Mouse (Mus musculus) spleen, postnatal 4 days (tissue): ENCODE measurements around the gene Garnl3.
A peak's percentile ranks its signal among the peaks of the same experiment; 100 is the strongest.

ENCODE experiments used
- DNase-seq, 2 experiments: peaks; one replicate each; pipeline ENCODE4 v3.0.0; 2022; ENCODE audit warnings: low spot score in 2 of 2

The Garnl3 gene

GRCm38 (mm10) chr2:33131500-33132092 is at the start of gene Garnl3:
Garnl3 (minus strand) TSS chr2:33131654.
- peak; percentile 58 to 74 for DNase-seq

DNA sequence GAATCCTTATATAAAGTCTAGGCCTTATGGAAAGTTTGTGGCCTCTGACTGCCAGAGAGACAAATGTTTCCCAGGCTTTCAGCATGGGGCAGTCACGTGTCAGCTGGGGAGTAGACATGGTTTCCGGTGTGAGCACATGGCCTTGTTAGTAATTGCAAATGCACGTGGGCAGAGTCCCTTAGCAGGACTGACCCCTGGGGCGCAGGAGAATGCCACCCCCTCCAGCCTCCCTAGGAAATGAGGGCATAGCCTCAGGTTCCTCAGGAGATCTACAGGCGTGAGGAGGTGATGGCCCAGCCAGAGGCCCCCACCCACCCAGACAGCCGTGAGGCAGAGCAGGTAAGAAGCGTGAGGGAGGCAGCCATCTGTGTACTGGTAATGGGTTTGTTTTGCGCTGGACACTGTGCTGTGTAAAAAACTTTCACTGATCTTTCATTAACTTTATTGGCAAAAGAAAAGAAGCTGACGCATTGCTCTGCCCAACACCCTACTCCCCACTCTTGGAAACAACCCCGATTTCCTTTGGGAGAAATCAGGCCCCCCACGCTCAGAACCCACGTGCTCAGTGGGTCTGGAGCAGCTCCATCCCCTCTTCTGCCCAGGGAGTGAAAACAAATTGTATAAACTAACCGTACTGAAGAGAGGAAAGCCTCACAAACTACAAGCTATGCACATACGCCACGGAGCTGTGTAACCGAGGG is 48.6 kb upstream of the Garnl3 start:
- no peak for DNase-seq

GRCm38 (mm10) chr2:33179171-33179929 is 47.9 kb upstream of the Garnl3 start:
- no peak for DNase-seq

DNA sequence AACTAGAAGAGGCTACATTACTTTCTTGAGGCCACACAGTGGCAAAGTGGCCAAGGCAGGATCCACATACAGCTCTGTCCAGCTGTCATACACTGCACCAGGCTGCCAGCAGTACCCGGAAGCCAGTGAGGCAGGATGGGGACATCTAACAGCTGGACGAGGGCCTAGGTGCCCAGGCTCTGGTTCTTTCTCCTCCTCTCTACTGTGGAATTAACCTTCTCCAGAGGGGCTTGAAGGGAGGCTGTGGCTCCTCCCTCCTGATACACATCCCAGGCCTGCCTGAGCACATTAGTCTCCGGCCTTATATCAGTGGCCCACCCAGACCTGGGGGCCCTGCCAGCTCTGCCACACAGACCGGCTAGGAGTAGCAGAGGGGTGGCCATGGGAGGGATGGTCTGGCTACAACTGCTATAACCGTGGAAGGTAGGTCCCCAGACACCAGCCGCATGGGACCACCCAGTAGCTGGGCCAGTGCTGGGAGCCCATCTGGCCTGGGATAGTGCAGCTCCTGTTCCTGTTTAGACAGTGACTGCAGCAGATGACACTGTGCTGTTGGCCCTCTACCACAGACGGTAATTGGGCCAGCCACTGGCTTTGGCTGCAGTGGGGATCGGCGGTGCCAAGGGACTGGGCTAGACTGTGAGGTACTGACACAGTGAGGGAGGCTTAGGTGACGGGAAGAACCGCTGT is 46.9 kb upstream of the Garnl3 start:
- DNase-seq: no peak

- no peak for DNase-seq
These were observed 46.2 kb upstream of the Garnl3 start for GRCm38 (mm10) chr2:33177443-33178242.

GRCm38 (mm10) chr2:33176921-33177320 is 45.5 kb upstream of the Garnl3 start:
- DNase-seq: no peak

GRCm38 (mm10) chr2:33176516-33176915 is 45.1 kb upstream of the Garnl3 start:
- no peak for DNase-seq

- DNase-seq: no peak
These were observed 42.2 kb upstream of the Garnl3 start for GRCm38 (mm10) chr2:33173686-33174085.

GRCm38 (mm10) chr2:33173126-33173525 is 41.7 kb upstream of the Garnl3 start:
- no peak for DNase-seq

DNA sequence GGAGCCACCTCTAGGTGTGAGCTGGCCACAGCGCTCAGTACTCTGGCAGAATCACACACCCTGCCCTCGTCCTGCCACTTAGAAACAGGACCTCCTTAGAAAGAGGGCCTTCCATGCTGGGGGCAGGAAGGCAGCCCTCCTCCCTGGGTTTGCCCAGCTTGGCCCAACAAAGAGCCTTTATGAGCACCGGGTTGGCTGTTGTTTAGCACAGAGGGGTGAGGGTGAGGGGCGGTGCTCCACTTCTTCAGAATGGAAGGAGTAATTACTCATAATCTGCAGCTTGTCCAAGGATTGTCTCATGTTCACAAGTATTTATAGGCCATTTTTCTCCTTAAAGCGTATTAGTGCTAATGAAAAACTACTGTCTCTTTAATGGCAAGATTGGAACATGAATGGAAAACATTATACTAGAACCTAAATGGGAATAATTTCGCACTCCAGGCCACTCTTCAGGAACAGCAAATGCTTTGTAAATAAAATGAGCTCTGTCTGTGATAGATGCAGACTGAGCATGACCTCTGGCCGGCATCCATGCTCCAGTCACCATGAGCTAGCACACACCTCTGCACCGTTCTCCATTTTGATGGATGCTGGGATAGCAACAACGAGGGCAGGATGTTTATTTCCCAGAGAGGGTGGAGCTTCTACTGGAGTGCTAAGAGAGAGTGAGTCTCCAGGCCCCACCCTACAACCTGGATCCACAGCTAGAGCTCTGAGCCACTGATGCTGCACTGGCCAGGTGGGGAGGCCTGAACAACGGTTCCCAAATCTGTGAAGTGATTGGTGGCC is 39.5 kb upstream of the Garnl3 start:
- no peak for DNase-seq

DNA sequence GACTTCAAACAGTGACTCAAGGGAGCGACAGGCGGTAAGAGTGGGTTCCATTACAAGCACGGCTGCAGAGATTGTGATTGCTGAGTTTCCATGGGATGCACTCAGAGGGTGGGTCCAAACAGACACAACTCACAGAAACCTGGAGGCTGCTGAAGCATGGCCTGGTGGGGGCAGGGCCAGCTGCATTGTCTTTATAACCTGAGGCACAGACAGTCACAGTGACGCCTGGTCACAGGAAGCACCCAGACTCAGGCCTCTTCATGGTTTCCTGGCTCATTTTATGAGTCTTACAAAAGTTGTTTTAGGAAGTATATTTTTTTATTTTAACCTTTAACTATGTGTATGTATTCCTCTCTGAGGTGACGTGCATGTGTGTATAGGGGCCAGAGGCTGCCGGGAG is 38.0 kb upstream of the Garnl3 start:
- no peak for DNase-seq

DNA sequence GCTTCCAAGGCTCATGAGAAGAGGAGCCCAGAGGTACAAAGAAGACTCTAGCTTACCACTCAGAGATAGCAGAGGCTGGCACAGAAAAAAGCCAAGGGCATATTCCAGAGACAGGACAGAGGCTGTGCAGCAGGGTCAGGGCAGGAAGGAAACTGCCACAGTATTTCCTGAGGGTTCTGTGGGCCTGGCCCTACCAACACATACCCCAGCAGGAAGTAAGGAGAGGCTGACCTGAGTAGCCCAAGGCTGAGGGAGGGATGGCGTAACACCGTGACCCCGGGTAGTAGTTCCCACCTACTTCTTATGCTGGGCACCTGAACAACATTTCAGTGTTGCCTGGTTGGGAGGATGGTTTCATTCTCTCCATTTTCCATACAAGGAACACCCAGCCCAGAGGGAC is 35.6 kb upstream of the Garnl3 start:
- DNase-seq: no peak

GRCm38 (mm10) chr2:33165710-33166374 is 34.4 kb upstream of the Garnl3 start:
- DNase-seq: no peak

- DNase-seq: no peak
These were observed 33.8 kb upstream of the Garnl3 start for GRCm38 (mm10) chr2:33165229-33165628.

- DNase-seq: no peak
These were observed 33.2 kb upstream of the Garnl3 start for GRCm38 (mm10) chr2:33164646-33165045.

DNA sequence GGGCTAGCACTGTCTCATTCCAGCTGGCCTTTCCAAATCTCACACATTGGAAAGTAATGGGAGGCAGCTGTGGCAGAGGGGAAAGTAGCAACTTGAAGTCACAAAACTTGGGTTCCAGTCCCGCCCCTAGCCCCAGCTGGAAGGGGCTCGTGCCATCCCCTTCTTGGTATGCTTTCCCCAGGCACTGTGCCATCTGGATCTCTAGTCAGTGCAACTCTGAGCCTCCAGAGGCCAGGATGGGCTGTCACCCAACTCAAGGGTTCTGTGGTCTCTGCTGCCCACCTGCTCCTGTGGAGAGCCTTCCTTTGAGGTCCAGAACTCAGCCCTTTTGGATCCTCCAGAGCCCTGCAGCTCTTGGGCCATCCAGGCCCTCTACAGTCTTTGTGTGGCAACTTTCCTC is 30.7 kb upstream of the Garnl3 start:
- no peak for DNase-seq

- DNase-seq: no peak
These were observed 29.0 kb upstream of the Garnl3 start for GRCm38 (mm10) chr2:33160326-33160973.

- DNase-seq: no peak
These were observed 28.1 kb upstream of the Garnl3 start for GRCm38 (mm10) chr2:33159593-33159992.

DNA sequence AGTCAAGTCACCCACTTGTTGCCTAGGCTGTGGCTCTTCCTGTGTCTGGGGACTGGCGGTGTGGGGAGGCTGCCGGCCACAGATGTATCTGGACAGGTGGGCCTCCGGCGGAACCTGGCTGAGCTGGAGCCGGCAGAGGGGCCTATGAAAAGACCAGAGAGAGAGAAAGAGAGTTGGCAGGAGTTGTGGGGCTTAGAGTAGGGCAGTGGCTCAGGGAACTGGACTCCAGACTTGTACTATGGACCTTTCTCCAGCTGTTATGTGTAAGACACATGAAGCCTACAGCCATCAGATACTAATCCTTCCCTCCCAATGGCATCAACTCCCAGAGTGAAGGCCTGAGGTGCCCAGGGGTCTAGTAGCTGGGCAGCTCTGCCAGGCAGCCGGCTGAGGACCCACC is 27.4 kb upstream of the Garnl3 start:
- DNase-seq: no peak
